Mouse (Mus musculus) heart, postnatal 14 days (tissue): ENCODE results near the gene Lair1. TPM values are rescaled to one million over a fixed set of nuclear protein-coding genes. Genes with fewer than 3 reads are reported as not detected.
"Not testable (repeated sequence)": the region's sequence is repeated elsewhere in the genome, so short reads cannot be mapped to it uniquely, and the experiment has no call there.

Source experiments
- DNase-seq, 2 experiments: peaks; one replicate each; pipeline ENCODE4 v3.0.0; 2021 to 2022
- intact Hi-C: fragments of 180-260 bp; cut with DNase I; formaldehyde crosslinking; loops from one replicate; pipeline ENCODE4 v1.15.1; 2025
- total RNA-seq, 2 experiments: library from RNA; stranded (reverse); gene quantifications; 2 replicates each; pipeline ENCODE4 v1.2.3; 2021

Lair1 gene
- total RNA-seq, 2 experiments from 2014 or later: 0.46 to 1.1 TPM

GRCm38 (mm10) chr7:4004636-4005035 is 58.4 kb downstream of the Lair1 start:
- DNase-seq, intact Hi-C loops: not testable (repeated sequence)

GRCm38 (mm10) chr7:4003996-4004395 is 59.0 kb downstream of the Lair1 start:
- intact Hi-C loops: not testable (repeated sequence)

GRCm38 (mm10) chr7:3962017-3962416 is 101.0 kb downstream of the Lair1 start:
- no peak for DNase-seq
- intact Hi-C loops: no loop called here

More at GRCm38 (mm10) chr7:4003996-4004395, 59.0 kb downstream of the Lair1 start:
- DNase-seq: not testable (repeated sequence)

- intact Hi-C loops: no loop called here
- DNase-seq: no peak
Measured at GRCm38 (mm10) chr7:3957387-3957786, 105.6 kb downstream of the Lair1 start.

Other genes starting within 250 kb of the Lair1 start
- gene Gm15448, start 237.5 kb downstream of the Lair1 start, total RNA-seq: under 1 TPM in 1 of 2 experiments, not detected in 1; 0.20 TPM
- under 1 TPM in 1 of 2 experiments, not detected in 1; 0.41 TPM for gene Pira2, start 218.2 kb downstream of the Lair1 start, total RNA-seq
- not detected for gene Gm14548, start 165.1 kb downstream of the Lair1 start, total RNA-seq
- gene Lilra6, start 147.7 kb downstream of the Lair1 start, total RNA-seq: under 1 TPM; 0.19 to 0.24 TPM
- gene Ttyh1, start 56.2 kb upstream of the Lair1 start, total RNA-seq: 1 to 10 TPM; 1.9 to 2.0 TPM
- 10 to 100 TPM; 47.6 to 64.6 TPM for gene Leng8, start 73.8 kb upstream of the Lair1 start, total RNA-seq
- gene Leng9, start 87.2 kb upstream of the Lair1 start, total RNA-seq: 1 to 10 TPM; 2.7 to 3.4 TPM
- 10 to 100 TPM in 1 of 2 experiments, 1 to 10 TPM in 1; 9.0 to 10.2 TPM for gene Cdc42ep5, start 101.7 kb upstream of the Lair1 start, total RNA-seq
- gene Lilra5, start 174.6 kb upstream of the Lair1 start, total RNA-seq: under 1 TPM; 0.66 to 0.98 TPM